Mouse (Mus musculus) intestine, embryonic 16.5 days (tissue): ENCODE measurements around the gene Apool. TPM values are rescaled to one million over a fixed set of nuclear protein-coding genes. Genes with fewer than 3 reads are reported as not detected.
A peak's percentile ranks its signal among the peaks of the same experiment; 100 is the strongest.

Source experiments
- ATAC-seq: fragments of 200-750 bp; cut with Nextera tagmentation; 2 replicates; pipeline ENCODE4 v1.8.0; 2017; ENCODE audit warnings: moderate TSS enrichment, moderate library complexity
- H3K27ac ChIP-seq: fragments of 300-500 bp; sonication (generic); 2 replicates; pipeline ENCODE4 v1.5.1; 2014; ENCODE audit warnings: mild to moderate bottlenecking, low read length
- H3K27me3 ChIP-seq: fragments of 300-500 bp; sonication (generic); replicated peaks from 2 replicates; pipeline ENCODE4 v1.6.1; 2014; ENCODE audit warnings: low read length, control low read depth, mixed read lengths; ENCODE audit not compliant: control insufficient read depth, insufficient read depth
- H3K36me3 ChIP-seq: fragments of 300-500 bp; sonication (generic); 2 replicates; pipeline ENCODE4 v1.6.1; 2014; ENCODE audit warnings: low read length, control low read depth; ENCODE audit not compliant: control insufficient read depth, insufficient read depth
- H3K4me1 ChIP-seq: fragments of 300-500 bp; sonication (generic); 2 replicates; pipeline ENCODE4 v1.6.1; 2014; ENCODE audit warnings: low read length, control low read depth, mixed read lengths; ENCODE audit not compliant: control insufficient read depth, insufficient read depth
- H3K4me2 ChIP-seq: fragments of 300-500 bp; sonication (generic); 2 replicates; pipeline ENCODE4 v1.6.1; 2014; ENCODE audit warnings: low read depth, low read length, control low read depth
- H3K4me3 ChIP-seq: fragments of 300-500 bp; sonication (generic); 2 replicates; pipeline ENCODE4 v1.5.1; 2014; ENCODE audit warnings: mild to moderate bottlenecking, low read length
- H3K9ac ChIP-seq: fragments of 300-500 bp; sonication (generic); 2 replicates; pipeline ENCODE4 v1.6.1; 2014; ENCODE audit warnings: low read depth, low read length
- H3K9me3 ChIP-seq: fragments of 300-500 bp; sonication (generic); 2 replicates; pipeline ENCODE4 v1.6.1; 2016; ENCODE audit warnings: low read length, control low read depth; ENCODE audit not compliant: control insufficient read depth
- WGBS: fragments of 180-500 bp; shearing (Covaris S2); extraction: QIAGEN DNeasy Blood & Tissue Kit; methylation state at CpG from one replicate; pipeline ENCODE4 v1.1.7; 2014; 5-methylcytosine and 5-hydroxymethylcytosine counted together
- polyA plus RNA-seq: library from polyadenylated mRNA; unstranded; fragments of >200 nt; fragmentation: Nextera tagmentation; extraction: Ambion mirVana; gene quantifications from 2 replicates; pipeline ENCODE4 v1.2.1, GENCODE M21; 2015

Gene Apool
- polyA plus RNA-seq = 64.8 and 70.6 TPM in 2 replicates

DNA sequence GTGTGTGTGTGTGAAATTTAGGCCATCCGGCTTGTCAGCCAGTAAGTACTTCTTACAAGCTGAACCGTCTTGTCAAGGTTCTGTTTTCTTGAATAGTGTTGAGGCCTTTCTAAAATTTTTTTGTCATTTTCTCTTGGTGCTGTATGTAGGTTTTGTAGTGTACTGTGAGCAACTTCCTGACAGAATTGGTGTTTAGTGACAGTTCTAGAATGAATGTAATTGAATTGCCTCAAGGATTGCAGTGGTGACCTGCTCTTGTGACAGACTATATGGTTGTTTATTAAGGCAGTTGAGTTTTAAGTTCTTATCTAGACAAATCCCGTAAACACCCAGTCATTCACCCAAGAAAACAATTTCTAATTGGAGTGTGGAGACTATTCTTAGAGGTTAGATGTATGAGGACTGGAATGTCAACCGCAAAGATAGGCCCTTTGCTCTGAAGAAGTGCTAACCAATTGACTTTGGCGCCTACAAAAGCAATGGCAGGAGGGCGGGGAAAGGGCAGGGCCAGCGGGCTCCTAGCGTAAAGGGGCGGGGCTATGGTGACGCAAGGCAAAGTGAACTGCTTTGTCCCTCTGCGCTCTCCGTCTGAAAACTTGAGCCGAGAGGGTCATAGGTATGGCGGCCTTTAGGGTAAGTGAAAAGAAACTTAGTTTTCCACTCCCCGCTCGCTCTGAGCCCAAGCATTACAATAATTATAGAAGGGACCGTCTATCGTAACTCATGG is at the start of gene Apool:
Gene Apool, plus strand, starts transcription at position 531 of the 727 bp plus-strand sequence.
- Histone ChIP-seq H3K27me3 (no peaks in the 10 kb centered on the region), H3K9me3 (no peaks in the 10 kb centered on the region), H3K4me2 (peak within 1 kb of the TSS; percentile 43), H3K4me1 (0 out of 2 replicates have a peak, but pooled peaks cover 2% of the 10 kb centered on the region), H3K36me3 (no peaks in the 10 kb centered on the region), H3K27ac (0 out of 2 replicates have a peak within 1 kb of the TSS, but pooled peaks have one; percentile 1), H3K9ac (peak within 1 kb of the TSS; percentile 72), H3K4me3 (peak within 1 kb of the TSS; percentile 57)
- peak; percentile 99 for ATAC-seq
- WGBS = 23% methylated on average over 18 of the region's 18 CpGs

DNA sequence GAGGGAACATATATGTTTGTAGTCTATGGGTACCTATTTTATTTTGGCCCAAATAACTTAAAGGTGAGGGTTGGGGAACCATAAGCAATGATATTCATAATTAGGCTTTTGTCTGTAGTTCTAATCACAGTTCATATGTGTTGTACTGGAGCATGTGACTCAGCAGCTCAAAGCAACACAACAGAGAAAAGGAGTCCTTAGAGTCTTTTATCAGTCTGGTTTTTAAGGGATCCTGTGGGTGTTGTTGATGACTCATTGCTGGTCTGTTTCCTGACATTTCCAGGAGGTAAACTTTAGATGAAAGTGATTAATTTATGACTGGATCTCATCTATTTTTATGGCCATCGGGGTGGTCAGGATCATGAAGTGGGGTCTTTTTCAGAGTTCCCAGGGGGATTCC is 37.6 kb upstream of the Apool start:
- H3K9ac ChIP-seq = no peak overlapping the region
- no peak overlapping the region for H3K27ac ChIP-seq
- no peak for ATAC-seq
- WGBS = 74% methylated on average over 1 of the region's 1 CpGs
- H3K4me1 ChIP-seq = no peaks in the 10 kb centered on the region
- H3K27me3 ChIP-seq = no peaks in the 10 kb centered on the region
- no peaks in the 10 kb centered on the region for H3K9me3 ChIP-seq
- no peaks in the 10 kb centered on the region for H3K36me3 ChIP-seq
- no peak overlapping the region for H3K4me2 ChIP-seq
- no peak overlapping the region for H3K4me3 ChIP-seq

DNA sequence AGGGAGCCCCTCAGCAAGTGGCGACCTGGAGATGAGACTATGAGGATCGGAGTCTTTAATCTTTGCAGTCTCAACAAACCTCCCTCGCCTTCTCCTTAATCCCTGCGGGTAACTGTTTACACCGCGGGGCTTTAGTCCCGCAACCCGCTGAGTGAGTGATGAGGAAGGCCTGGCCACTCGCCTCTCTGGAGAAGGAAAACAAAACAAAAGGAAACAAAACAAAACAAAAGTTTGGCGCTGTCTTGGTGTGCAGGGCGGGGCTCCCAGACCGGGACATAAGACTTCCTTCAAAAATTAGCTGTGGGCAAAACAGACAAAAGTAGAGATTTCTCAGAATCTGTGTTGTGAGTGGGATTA is 375 bp downstream of the Apool start:
- peak; percentile 76 for ATAC-seq
- Histone ChIP-seq H3K4me2 (no peak overlapping the region), H3K4me3 (peak overlapping the region; percentile 57), H3K4me1 (0 out of 2 replicates have a peak, but pooled peaks cover 2% of the 10 kb centered on the region), H3K9me3 (no peaks in the 10 kb centered on the region), H3K27ac (0 out of 2 replicates have a peak overlapping the region, but pooled peaks have one; percentile 1), H3K36me3 (no peaks in the 10 kb centered on the region), H3K9ac (peak overlapping the region; percentile 72), H3K27me3 (no peaks in the 10 kb centered on the region)
- 12% methylated on average over 12 of the region's 12 CpGs for WGBS

- Histone ChIP-seq H3K4me1 (0 out of 2 replicates have a peak, but pooled peaks cover 2% of the 10 kb centered on the region), H3K27ac (no peak overlapping the region), H3K36me3 (no peaks in the 10 kb centered on the region), H3K9ac (no peak overlapping the region), H3K9me3 (no peaks in the 10 kb centered on the region), H3K4me3 (peak overlapping the region; percentile 57), H3K27me3 (no peaks in the 10 kb centered on the region), H3K4me2 (peak overlapping the region; percentile 43)
- ATAC-seq = peak; percentile 60; the same call in 1 of the 2 replicates
- WGBS = 44% methylated on average over 1 of the region's 1 CpGs
Observed at GRCm38 (mm10) chrX:112312094-112312493, 960 bp downstream of the Apool start.

DNA sequence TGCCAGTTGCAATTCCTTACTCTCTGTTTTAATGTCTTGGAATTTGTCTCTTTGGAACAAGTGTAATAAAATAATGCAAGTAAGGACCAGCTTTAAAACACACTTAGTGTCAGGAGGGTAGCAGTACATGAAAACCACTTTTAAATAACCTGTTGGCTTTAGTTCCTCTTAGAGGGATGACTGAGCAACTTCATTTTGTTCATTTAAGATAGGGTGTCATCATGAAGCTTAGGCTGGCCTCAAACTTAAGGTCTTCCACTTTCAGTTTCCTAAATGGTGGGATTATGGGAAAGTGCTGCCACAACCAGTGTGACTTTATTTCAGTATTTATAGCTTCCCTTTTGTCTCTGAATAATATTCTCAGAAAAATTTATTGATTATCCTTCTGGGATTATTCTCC is 9.1 kb downstream of the Apool start:
- no peaks in the 10 kb centered on the region for H3K36me3 ChIP-seq
- no peaks in the 10 kb centered on the region for H3K9me3 ChIP-seq
- H3K4me3 ChIP-seq = no peak overlapping the region
- ATAC-seq = no peak
- no peak overlapping the region for H3K4me2 ChIP-seq
- no peak overlapping the region for H3K27ac ChIP-seq
- H3K4me1 ChIP-seq = no peaks in the 10 kb centered on the region
- no peak overlapping the region for H3K9ac ChIP-seq
- H3K27me3 ChIP-seq = no peaks in the 10 kb centered on the region

- Histone ChIP-seq H3K27ac (no peak overlapping the region), H3K4me2 (no peak overlapping the region), H3K4me1 (no peaks in the 10 kb centered on the region), H3K4me3 (no peak overlapping the region), H3K27me3 (no peaks in the 10 kb centered on the region), H3K36me3 (no peaks in the 10 kb centered on the region), H3K9me3 (no peaks in the 10 kb centered on the region), H3K9ac (no peak overlapping the region)
- WGBS = 70% methylated on average over 3 of the region's 3 CpGs
- no peak for ATAC-seq
Observed at GRCm38 (mm10) chrX:112339486-112339885, 28.4 kb downstream of the Apool start.

DNA sequence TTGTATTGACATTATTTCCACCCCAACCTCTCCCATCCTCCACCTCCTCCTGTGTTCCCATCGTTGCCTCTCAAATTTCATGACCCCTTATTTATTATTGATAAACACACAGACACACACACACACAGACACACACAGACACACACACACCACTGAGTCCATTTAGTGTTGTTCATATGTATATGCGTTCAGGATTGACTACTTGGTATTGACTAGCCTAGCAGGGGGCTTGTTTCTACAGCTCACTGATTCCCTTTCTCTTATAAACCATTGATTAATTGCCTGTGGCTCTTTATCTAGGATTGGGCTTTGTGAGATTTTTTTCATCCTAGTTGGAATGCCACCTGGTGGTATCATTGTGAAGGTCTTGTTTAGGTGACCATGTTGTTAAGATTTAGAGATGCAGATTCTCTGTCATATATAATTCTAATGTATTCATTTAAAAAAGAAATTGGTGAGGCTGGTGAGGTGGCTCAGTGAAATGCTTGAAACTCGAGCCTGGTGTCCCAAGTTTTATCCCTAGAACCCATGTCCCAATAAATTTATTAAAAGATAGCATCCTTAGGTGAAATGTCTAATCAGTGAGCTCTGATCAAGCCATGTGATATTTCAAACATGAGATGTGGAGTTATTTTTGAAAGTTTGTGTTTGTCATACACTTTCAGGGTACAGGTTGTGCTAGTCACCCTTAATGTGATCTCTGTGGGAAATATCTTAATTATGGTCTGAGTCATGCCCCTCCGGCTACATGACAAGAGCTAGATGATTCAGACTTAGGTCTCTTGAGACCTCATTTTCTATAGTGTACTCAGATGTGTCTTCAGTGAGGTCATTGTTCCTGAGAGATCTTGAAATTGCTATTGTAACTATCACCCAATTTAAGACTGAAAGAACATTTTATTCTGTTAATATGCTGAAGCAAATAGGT is 36.6 kb downstream of the Apool start:
- Histone ChIP-seq H3K27me3 (no peaks in the 10 kb centered on the region), H3K4me2 (no peak overlapping the region), H3K9ac (no peak overlapping the region), H3K9me3 (no peaks in the 10 kb centered on the region), H3K27ac (no peak overlapping the region), H3K4me3 (no peak overlapping the region), H3K36me3 (no peaks in the 10 kb centered on the region), H3K4me1 (no peaks in the 10 kb centered on the region)
- WGBS = 60% methylated on average over 4 of the region's 4 CpGs
- ATAC-seq = no peak

GRCm38 (mm10) chrX:112348395-112348791 is 37.3 kb downstream of the Apool start:
- H3K36me3 ChIP-seq = no peaks in the 10 kb centered on the region
- H3K9me3 ChIP-seq = no peaks in the 10 kb centered on the region
- H3K4me1 ChIP-seq = no peaks in the 10 kb centered on the region
- H3K4me2 ChIP-seq = no peak overlapping the region
- ATAC-seq = no peak
- H3K27ac ChIP-seq = no peak overlapping the region
- no peaks in the 10 kb centered on the region for H3K27me3 ChIP-seq
- H3K4me3 ChIP-seq = no peak overlapping the region
- no peak overlapping the region for H3K9ac ChIP-seq
- 35% methylated on average over 3 of the region's 3 CpGs for WGBS

DNA sequence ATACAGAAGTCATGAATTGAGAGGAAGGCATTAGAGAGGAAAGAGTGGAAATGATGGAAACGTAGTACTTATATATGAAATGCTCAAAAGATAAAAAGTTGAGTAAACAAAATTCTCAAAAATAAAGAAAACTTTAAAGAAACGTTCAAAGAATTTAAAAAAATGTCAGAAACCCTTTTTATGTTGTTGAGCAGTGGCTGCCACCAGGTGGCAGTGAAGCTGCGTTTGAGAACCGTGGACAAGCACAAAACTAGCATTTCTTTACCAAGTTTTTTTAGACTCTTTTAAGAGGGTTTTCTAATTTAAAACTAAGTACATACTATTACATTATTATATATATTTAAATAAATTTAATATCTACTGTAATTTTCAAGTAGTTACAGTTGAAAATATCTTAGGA is 57.3 kb downstream of the Apool start:
- Histone ChIP-seq H3K36me3 (no peaks in the 10 kb centered on the region), H3K4me2 (no peak overlapping the region), H3K4me3 (no peak overlapping the region), H3K27ac (no peak overlapping the region), H3K4me1 (no peaks in the 10 kb centered on the region), H3K9me3 (no peaks in the 10 kb centered on the region), H3K27me3 (no peaks in the 10 kb centered on the region), H3K9ac (no peak overlapping the region)
- no peak for ATAC-seq
- WGBS = 39% methylated on average over 4 of the region's 4 CpGs
